Mouse (Mus musculus): ENCODE data around the gene Lsamp. TPM values are rescaled to one million over a fixed set of nuclear protein-coding genes. Genes with fewer than 3 reads are reported as not detected.

Gene Lsamp
- total and polyA plus RNA-seq, 2 experiments from 2014 or later, result 116 to 210 TPM

GRCm38 (mm10) chr16:40897768-40898327 lies 913.7 kb downstream of the Lsamp start:
- 20% methylated on average over 4 of the region's 4 CpGs for WGBS
- DNase-seq (ENCODE audit: low spot score), result no peak
- no peak for TF ChIP-seq CTCF (IDR thresholded peaks at IDR 0.05)

GRCm38 (mm10) chr16:40907892-40908291 lies 923.7 kb downstream of the Lsamp start:
- Histone ChIP-seq H3K27me3 (ENCODE audit: insufficient read depth, low read length) (no peaks in the 10 kb centered on the region), H3K4me3 (ENCODE audit: low read depth, low read length) (no peak overlapping the region), H3K36me3 (ENCODE audit: insufficient read depth, low read length) (no peaks in the 10 kb centered on the region), H3K9ac (replicated peaks; ENCODE audit: low read length, poor library complexity, severe bottlenecking) (no peak overlapping the region), H3K4me1 (ENCODE audit: insufficient read depth, low read length) (no peaks in the 10 kb centered on the region), H3K27ac (ENCODE audit: low read depth, low read length) (no peak overlapping the region), H3K9me3 (ENCODE audit: low read length) (no peaks in the 10 kb centered on the region), H3K4me2 (ENCODE audit: low read depth, low read length, poor library complexity, severe bottlenecking) (no peak overlapping the region)
- ATAC-seq (ENCODE audit: low FRiP score), result no peak
- DNase-seq (ENCODE audit: low spot score), result peak; percentile 10
- 69% methylated on average over 1 of the region's 1 CpGs for whole genome bisulfite sequencing
- TF ChIP-seq CTCF (IDR thresholded peaks at IDR 0.05), result no peak

More at GRCm38 (mm10) chr16:40897768-40898327, 913.7 kb downstream of the Lsamp start:
- Histone ChIP-seq H3K9me3 (ENCODE audit: low read length) (no peaks in the 10 kb centered on the region), H3K4me3 (ENCODE audit: low read depth, low read length) (no peak overlapping the region), H3K9ac (replicated peaks; ENCODE audit: low read length, poor library complexity, severe bottlenecking) (no peak overlapping the region), H3K36me3 (ENCODE audit: insufficient read depth, low read length) (no peaks in the 10 kb centered on the region), H3K27me3 (ENCODE audit: insufficient read depth, low read length) (no peaks in the 10 kb centered on the region), H3K4me1 (ENCODE audit: insufficient read depth, low read length) (no peaks in the 10 kb centered on the region), H3K27ac (ENCODE audit: low read depth, low read length) (no peak overlapping the region), H3K4me2 (ENCODE audit: low read depth, low read length, poor library complexity, severe bottlenecking) (no peak overlapping the region)
- ATAC-seq (ENCODE audit: low FRiP score), result no peak

- DNase-seq (ENCODE audit: low spot score) (no peak), ATAC-seq (ENCODE audit: low FRiP score) (no peak)
- Histone ChIP-seq H3K9me3 (ENCODE audit: low read length) (no peaks in the 10 kb centered on the region), H3K27ac (ENCODE audit: low read depth, low read length) (no peak overlapping the region), H3K4me2 (ENCODE audit: low read depth, low read length, poor library complexity, severe bottlenecking) (no peak overlapping the region), H3K36me3 (ENCODE audit: insufficient read depth, low read length) (no peaks in the 10 kb centered on the region), H3K27me3 (ENCODE audit: insufficient read depth, low read length) (no peaks in the 10 kb centered on the region), H3K4me3 (ENCODE audit: low read depth, low read length) (no peak overlapping the region), H3K4me1 (ENCODE audit: insufficient read depth, low read length) (no peaks in the 10 kb centered on the region), H3K9ac (replicated peaks; ENCODE audit: low read length, poor library complexity, severe bottlenecking) (no peak overlapping the region)
- 81% methylated on average over 2 of the region's 2 CpGs for WGBS
- no peak for TF ChIP-seq CTCF (IDR thresholded peaks at IDR 0.05)
These were observed 930.0 kb downstream of the Lsamp start for GRCm38 (mm10) chr16:40914141-40914540.

- 90% methylated on average over 4 of the region's 4 CpGs for WGBS
- Histone ChIP-seq H3K36me3 (ENCODE audit: insufficient read depth, low read length) (no peaks in the 10 kb centered on the region), H3K4me2 (ENCODE audit: low read depth, low read length, poor library complexity, severe bottlenecking) (no peak overlapping the region), H3K27me3 (ENCODE audit: insufficient read depth, low read length) (no peaks in the 10 kb centered on the region), H3K4me3 (ENCODE audit: low read depth, low read length) (no peak overlapping the region), H3K4me1 (ENCODE audit: insufficient read depth, low read length) (no peaks in the 10 kb centered on the region), H3K27ac (ENCODE audit: low read depth, low read length) (no peak overlapping the region), H3K9ac (replicated peaks; ENCODE audit: low read length, poor library complexity, severe bottlenecking) (no peak overlapping the region), H3K9me3 (ENCODE audit: low read length) (no peaks in the 10 kb centered on the region)
- no peak for DNase-seq (ENCODE audit: low spot score)
- no peak for ATAC-seq (ENCODE audit: low FRiP score)
- no peak for TF ChIP-seq CTCF (IDR thresholded peaks at IDR 0.05)
These were observed 946.4 kb downstream of the Lsamp start for GRCm38 (mm10) chr16:40930596-40930995.

- Histone ChIP-seq H3K27ac (ENCODE audit: low read depth, low read length) (no peak overlapping the region), H3K4me3 (ENCODE audit: low read depth, low read length) (no peak overlapping the region), H3K27me3 (ENCODE audit: insufficient read depth, low read length) (no peaks in the 10 kb centered on the region), H3K36me3 (ENCODE audit: insufficient read depth, low read length) (no peaks in the 10 kb centered on the region), H3K4me2 (ENCODE audit: low read depth, low read length, poor library complexity, severe bottlenecking) (no peak overlapping the region), H3K9ac (replicated peaks; ENCODE audit: low read length, poor library complexity, severe bottlenecking) (no peak overlapping the region), H3K4me1 (ENCODE audit: insufficient read depth, low read length) (no peaks in the 10 kb centered on the region), H3K9me3 (ENCODE audit: low read length) (no peaks in the 10 kb centered on the region)
- no peak for TF ChIP-seq CTCF (IDR thresholded peaks at IDR 0.05)
- WGBS, result 70% methylated on average over 3 of the region's 3 CpGs
- DNase-seq (ENCODE audit: low spot score) (no peak), ATAC-seq (ENCODE audit: low FRiP score) (no peak)
These were observed 958.1 kb downstream of the Lsamp start for GRCm38 (mm10) chr16:40942266-40942665.

- no peak for ATAC-seq (ENCODE audit: low FRiP score)
- Histone ChIP-seq H3K9me3 (ENCODE audit: low read length) (no peaks in the 10 kb centered on the region), H3K4me2 (ENCODE audit: low read depth, low read length, poor library complexity, severe bottlenecking) (no peak overlapping the region), H3K27ac (ENCODE audit: low read depth, low read length) (no peak overlapping the region), H3K4me3 (ENCODE audit: low read depth, low read length) (no peak overlapping the region), H3K27me3 (ENCODE audit: insufficient read depth, low read length) (no peaks in the 10 kb centered on the region), H3K4me1 (ENCODE audit: insufficient read depth, low read length) (no peaks in the 10 kb centered on the region), H3K36me3 (ENCODE audit: insufficient read depth, low read length) (no peaks in the 10 kb centered on the region), H3K9ac (replicated peaks; ENCODE audit: low read length, poor library complexity, severe bottlenecking) (no peak overlapping the region)
- 20% methylated on average over 1 of the region's 1 CpGs for WGBS
- peak; percentile 41 for DNase-seq (ENCODE audit: low spot score)
- TF ChIP-seq CTCF (IDR thresholded peaks at IDR 0.05), result no peak
These were observed 961.7 kb downstream of the Lsamp start for GRCm38 (mm10) chr16:40945834-40946233.

Measured in midbrain, postnatal 0 days (tissue).